Mouse (Mus musculus): ENCODE results near the gene Ear1. TPM values are rescaled to one million over a fixed set of nuclear protein-coding genes. Genes with fewer than 3 reads are reported as not detected.
A peak's percentile ranks its signal among the peaks of the same experiment; 100 is the strongest.
"Not testable (repeated sequence)": the region's sequence is repeated elsewhere in the genome, so short reads cannot be mapped to it uniquely, and the experiment has no call there.

Gene Ear1
- total and polyA plus RNA-seq, 3 experiments = not detected

- TF ChIP-seq ETS1 (IDR thresholded peaks at IDR 0.05; ENCODE audit: low read depth, low read length) = peak; percentile 70; the same call in 1 of the 2 replicates
- peak; percentile 80 to 89 for TF ChIP-seq EP300 (IDR thresholded peaks at IDR 0.05; ENCODE audit: low read depth in 1 of 2, low read length in 2 of 2)
- peak; percentile 58; the same call in 1 of the 2 replicates for TF ChIP-seq SIN3A (IDR thresholded peaks at IDR 0.05; ENCODE audit: low read length)
- TF ChIP-seq GATA1 (IDR thresholded peaks at IDR 0.05; ENCODE audit: low read depth, low read length) = peak; percentile 72
- TF ChIP-seq ZNF384 (IDR thresholded peaks at IDR 0.05; ENCODE audit: low read depth, low read length) = peak; percentile 89; the same call in 1 of the 2 replicates
- TF ChIP-seq MYB (IDR thresholded peaks at IDR 0.05; ENCODE audit: low read depth, low read length) = peak; percentile 83
- peak; percentile 47; the same call in 1 of the 2 replicates for TF ChIP-seq RCOR1 (IDR thresholded peaks at IDR 0.05; ENCODE audit: low read depth, low read length)
- peak; percentile 82 for TF ChIP-seq TCF12 (IDR thresholded peaks at IDR 0.05; ENCODE audit: low read depth, low read length)
- peak; percentile 17; the same call in 1 of the 2 replicates for TF ChIP-seq TAL1 (IDR thresholded peaks at IDR 0.05; ENCODE audit: low read length)
- H3K4me1 ChIP-seq (ENCODE audit: control insufficient read depth in 1 of 2, insufficient read depth in 2 of 2, low read length in 2 of 2); H3K9me3 ChIP-seq (replicated peaks; ENCODE audit: insufficient read depth, low read length); H3K9ac ChIP-seq (ENCODE audit: control insufficient read depth, low read depth, low read length, poor library complexity, severe bottlenecking); H3K4me3 ChIP-seq (ENCODE audit: control insufficient read depth in 1 of 2, insufficient read depth in 1 of 2, low read depth in 2 of 2, low read length in 2 of 2); H3K36me3 ChIP-seq (ENCODE audit: control insufficient read depth in 1 of 2, insufficient read depth in 2 of 2, low read length in 2 of 2); H3K79me2 ChIP-seq (ENCODE audit: control insufficient read depth, insufficient read depth, low read length, poor library complexity); H3K27me3 ChIP-seq (ENCODE audit: control insufficient read depth in 1 of 2, insufficient read depth in 2 of 2, low read length in 2 of 2): not testable (repeated sequence)
- DNase-seq (ENCODE audit: low read depth, low spot score) = peak; percentile 54
- H3K27ac ChIP-seq (ENCODE audit: control insufficient read depth, low read depth, low read length) = peak overlapping the region; percentile 73
Measured at GRCm38 (mm10) chr14:43824176-43824575, 51.1 kb downstream of the Ear1 start.

- not testable (repeated sequence) for H3K4me3 ChIP-seq (ENCODE audit: control insufficient read depth in 1 of 2, insufficient read depth in 1 of 2, low read depth in 2 of 2, low read length in 2 of 2); H3K79me2 ChIP-seq (ENCODE audit: control insufficient read depth, insufficient read depth, low read length, poor library complexity); DNase-seq (ENCODE audit: low read depth, low spot score); H3K27me3 ChIP-seq (ENCODE audit: control insufficient read depth in 1 of 2, insufficient read depth in 2 of 2, low read length in 2 of 2); H3K27ac ChIP-seq (ENCODE audit: control insufficient read depth, low read depth, low read length); H3K36me3 ChIP-seq (ENCODE audit: control insufficient read depth in 1 of 2, insufficient read depth in 2 of 2, low read length in 2 of 2); H3K9ac ChIP-seq (ENCODE audit: control insufficient read depth, low read depth, low read length, poor library complexity, severe bottlenecking); H3K9me3 ChIP-seq (replicated peaks; ENCODE audit: insufficient read depth, low read length); H3K4me1 ChIP-seq (ENCODE audit: control insufficient read depth in 1 of 2, insufficient read depth in 2 of 2, low read length in 2 of 2)
Measured at GRCm38 (mm10) chr14:43821869-43822268, 53.4 kb downstream of the Ear1 start.

DNA sequence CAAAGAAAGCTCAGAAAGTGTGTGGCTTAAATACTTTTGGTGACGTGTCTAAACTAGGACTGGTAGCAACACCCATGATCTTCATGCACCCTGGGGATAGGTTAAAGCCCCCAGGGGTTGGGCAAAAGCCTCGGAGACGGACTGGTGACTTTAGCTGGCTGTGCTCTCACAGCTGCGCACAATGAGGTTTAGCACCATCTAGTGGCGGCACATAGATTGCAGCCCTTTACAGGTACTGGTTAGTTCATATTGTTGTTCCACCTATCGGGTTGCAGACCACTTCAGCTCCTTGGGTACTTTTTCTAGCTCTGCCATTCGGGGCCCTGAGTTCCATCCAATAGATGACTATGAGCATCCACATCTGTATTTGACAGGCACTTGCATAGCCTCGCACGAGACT lies 62.9 kb downstream of the Ear1 start:
- not testable (repeated sequence) for H3K36me3 ChIP-seq (ENCODE audit: control insufficient read depth in 1 of 2, insufficient read depth in 2 of 2, low read length in 2 of 2); H3K9ac ChIP-seq (ENCODE audit: control insufficient read depth, low read depth, low read length, poor library complexity, severe bottlenecking); H3K79me2 ChIP-seq (ENCODE audit: control insufficient read depth, insufficient read depth, low read length, poor library complexity); H3K27ac ChIP-seq (ENCODE audit: control insufficient read depth, low read depth, low read length); H3K4me3 ChIP-seq (ENCODE audit: control insufficient read depth in 1 of 2, insufficient read depth in 1 of 2, low read depth in 2 of 2, low read length in 2 of 2); H3K4me1 ChIP-seq (ENCODE audit: control insufficient read depth in 1 of 2, insufficient read depth in 2 of 2, low read length in 2 of 2); H3K9me3 ChIP-seq (replicated peaks; ENCODE audit: insufficient read depth, low read length); H3K27me3 ChIP-seq (ENCODE audit: control insufficient read depth in 1 of 2, insufficient read depth in 2 of 2, low read length in 2 of 2)
- TF ChIP-seq RAD21 (IDR thresholded peaks at IDR 0.05; ENCODE audit: low read depth, low read length) (peak; percentile 5; the same call in 1 of the 2 replicates), SMC3 (IDR thresholded peaks at IDR 0.05; ENCODE audit: low read depth, low read length) (peak; percentile 19; the same call in 1 of the 2 replicates), NRF1 (IDR thresholded peaks at IDR 0.05; ENCODE audit: insufficient read depth, low read depth, low read length, poor library complexity, severe bottlenecking) (peak; percentile 40; the same call in 1 of the 2 replicates), CTCF (IDR thresholded peaks at IDR 0.05 in 2 of 3, conservative IDR thresholded peaks at IDR 0.05 in 1 of 3; ENCODE audit: control insufficient read depth in 1 of 3, insufficient read depth in 1 of 3, low read depth in 2 of 3, low read length in 3 of 3, poor library complexity in 1 of 3, severe bottlenecking in 1 of 3) (peak; percentile 45 to 63 (median 50)), TBP (IDR thresholded peaks at IDR 0.05; ENCODE audit: low read depth, low read length) (peak; percentile 28; the same call in 1 of the 2 replicates)
- peak; percentile 90 for DNase-seq (ENCODE audit: low read depth, low spot score)

GRCm38 (mm10) chr14:43808142-43808541 lies 67.2 kb downstream of the Ear1 start:
- H3K4me1 ChIP-seq (ENCODE audit: control insufficient read depth in 1 of 2, insufficient read depth in 2 of 2, low read length in 2 of 2); H3K9me3 ChIP-seq (replicated peaks; ENCODE audit: insufficient read depth, low read length); H3K27ac ChIP-seq (ENCODE audit: control insufficient read depth, low read depth, low read length); DNase-seq (ENCODE audit: low read depth, low spot score); H3K9ac ChIP-seq (ENCODE audit: control insufficient read depth, low read depth, low read length, poor library complexity, severe bottlenecking); H3K27me3 ChIP-seq (ENCODE audit: control insufficient read depth in 1 of 2, insufficient read depth in 2 of 2, low read length in 2 of 2); H3K36me3 ChIP-seq (ENCODE audit: control insufficient read depth in 1 of 2, insufficient read depth in 2 of 2, low read length in 2 of 2); H3K79me2 ChIP-seq (ENCODE audit: control insufficient read depth, insufficient read depth, low read length, poor library complexity); H3K4me3 ChIP-seq (ENCODE audit: control insufficient read depth in 1 of 2, insufficient read depth in 1 of 2, low read depth in 2 of 2, low read length in 2 of 2): not testable (repeated sequence)
